Mouse (Mus musculus) lung, embryonic 15.5 days (tissue): ENCODE measurements around the gene Jdp2. TPM values are rescaled to one million over a fixed set of nuclear protein-coding genes. Genes with fewer than 3 reads are reported as not detected.

Experiments
- polyA plus RNA-seq: library from polyadenylated mRNA; unstranded; fragments of >200 nt; fragmentation: Nextera tagmentation; extraction: Ambion mirVana; gene quantifications from 2 replicates; pipeline ENCODE4 v1.2.1, GENCODE M21; 2015

Jdp2 gene
- polyA plus RNA-seq, 1 experiment from 2014 or later: 1.6 TPM

Other genes starting within 250 kb of the Jdp2 start
- 321 and 334 TPM in 2 replicates for gene Tmed10, start 224.2 kb upstream of the Jdp2 start, polyA plus RNA-seq
- 5.5 and 5.7 TPM in 2 replicates for gene Fos, start 125.1 kb upstream of the Jdp2 start, polyA plus RNA-seq
- 2.9 and 3.8 TPM in 2 replicates for gene Batf, start 87.6 kb downstream of the Jdp2 start, polyA plus RNA-seq
- 3.6 and 5.1 TPM in 2 replicates for gene Flvcr2, start 147.5 kb downstream of the Jdp2 start, polyA plus RNA-seq
- gene Erg28, start 225.5 kb downstream of the Jdp2 start, polyA plus RNA-seq: 111 and 114 TPM in 2 replicates
- 13.6 and 13.9 TPM in 2 replicates for gene Ttll5, start 225.6 kb downstream of the Jdp2 start, polyA plus RNA-seq